Mouse (Mus musculus): Measurements from ENCODE around the gene Ifi207.
"Not testable (repeated sequence)": the region's sequence is repeated elsewhere in the genome, so short reads cannot be mapped to it uniquely, and the experiment has no call there.

Gene Ifi207

GRCm38 (mm10) chr1:173741656-173742055, at the start of gene Ifi207:
Gene Ifi207, minus strand, starts transcription at chr1:173741747.
- DNase-seq (ENCODE audit: low read depth, low spot score), result no peak

- DNase-seq (ENCODE audit: low read depth, low spot score), result not testable (repeated sequence)
Measured at GRCm38 (mm10) chr1:173773457-173773856, 31.9 kb upstream of the Ifi207 start.

- DNase-seq (ENCODE audit: low read depth, low spot score), result not testable (repeated sequence)
Measured at GRCm38 (mm10) chr1:173766848-173767617, 25.5 kb upstream of the Ifi207 start, which contains the start of gene Ifi204. Gene Ifi204, minus strand, starts transcription at chr1:173766943.

DNA sequence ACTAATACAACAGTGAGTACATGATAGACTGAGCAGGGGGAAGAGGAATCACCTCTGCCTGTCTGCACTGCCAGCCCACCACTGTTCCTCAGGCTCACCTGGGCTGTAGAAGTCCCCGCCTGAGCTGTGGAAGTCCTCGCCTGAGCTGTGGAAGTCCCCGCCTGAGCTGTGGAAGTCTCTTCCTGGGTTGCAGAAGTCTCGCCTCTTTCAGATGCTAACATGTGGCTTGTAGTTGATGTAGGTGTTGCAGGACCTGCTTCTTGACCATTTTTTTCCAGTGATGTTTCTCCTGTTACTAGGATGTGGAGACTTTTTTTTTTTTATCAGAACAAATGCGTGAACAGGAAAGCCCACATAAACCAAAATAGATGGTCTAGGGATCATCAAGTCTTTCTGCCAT, 18.5 kb upstream of the Ifi207 start:
- not testable (repeated sequence) for DNase-seq (ENCODE audit: low read depth, low spot score)

- DNase-seq (ENCODE audit: low read depth, low spot score), result no peak
Measured at GRCm38 (mm10) chr1:173742262-173742661, 715 bp upstream of the Ifi207 start.

- DNase-seq (ENCODE audit: low read depth, low spot score), result no peak
Measured at GRCm38 (mm10) chr1:173740537-173740936, 1.0 kb downstream of the Ifi207 start.

DNA sequence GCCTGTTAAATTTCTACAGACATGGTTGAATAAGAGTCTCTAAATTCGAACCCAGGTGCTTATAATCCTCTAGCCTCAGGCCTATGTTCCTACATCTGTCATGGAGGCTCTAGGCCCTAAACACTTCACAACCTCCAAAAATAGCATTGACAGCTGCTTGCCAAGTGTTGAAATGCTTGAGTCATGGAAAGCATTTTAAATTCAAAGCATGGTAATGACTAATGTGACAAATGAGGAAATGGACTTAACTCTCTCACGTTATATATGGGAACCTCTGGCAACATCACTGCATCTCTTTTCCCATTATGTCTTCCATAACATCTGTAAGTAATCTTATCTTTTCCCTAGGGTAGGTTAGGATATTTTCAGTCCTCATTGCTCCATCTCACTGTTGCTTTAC, 4.6 kb downstream of the Ifi207 start:
- no peak for DNase-seq (ENCODE audit: low read depth, low spot score)

GRCm38 (mm10) chr1:173735015-173735414, 6.5 kb downstream of the Ifi207 start:
- not testable (repeated sequence) for DNase-seq (ENCODE audit: low read depth, low spot score)

- no peak for DNase-seq (ENCODE audit: low read depth, low spot score)
Measured at GRCm38 (mm10) chr1:173733219-173733618, 8.3 kb downstream of the Ifi207 start.

DNA sequence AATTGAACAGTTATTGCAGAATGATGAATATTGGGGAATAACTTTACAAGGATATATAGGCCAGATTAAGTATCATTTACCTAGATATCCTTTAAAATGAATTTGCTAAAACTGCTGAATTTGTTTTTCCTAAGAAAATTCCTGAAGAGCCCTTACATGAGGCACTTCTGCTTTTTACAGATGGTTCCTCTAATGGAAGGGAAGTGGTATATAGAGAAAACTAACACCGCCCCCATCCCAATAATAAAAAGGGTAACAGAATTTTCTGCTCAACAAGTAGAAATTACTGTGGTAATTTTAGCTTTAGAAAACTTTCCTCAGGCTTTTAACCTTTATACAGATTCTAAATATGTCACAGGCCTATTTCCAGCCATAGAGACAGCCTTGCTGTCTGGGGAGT, 47.3 kb downstream of the Ifi207 start:
- no peak for DNase-seq (ENCODE audit: low read depth, low spot score)

DNA sequence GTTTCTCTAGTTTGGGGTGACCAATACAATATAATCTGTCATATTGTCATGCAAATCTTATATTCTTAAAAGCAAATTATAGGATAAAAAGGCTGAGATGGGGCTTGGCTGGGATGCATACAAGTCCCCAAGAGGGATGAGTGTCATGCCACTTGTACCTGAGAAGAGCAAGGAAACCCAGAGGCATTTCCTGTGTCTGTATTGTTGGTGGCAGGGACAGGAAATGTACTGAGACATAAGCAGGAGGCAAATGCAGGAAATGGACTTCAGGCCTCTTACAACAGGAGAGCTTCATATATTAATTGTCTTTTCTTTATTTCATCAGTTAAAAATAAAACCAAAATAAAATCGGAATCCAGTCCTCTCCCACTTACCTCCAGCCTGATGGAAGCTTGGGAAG, 62.9 kb downstream of the Ifi207 start:
- DNase-seq (ENCODE audit: low read depth, low spot score), result not testable (repeated sequence)

GRCm38 (mm10) chr1:173673458-173674097, 68.0 kb downstream of the Ifi207 start, which contains the start of gene Ifi208:
Gene Ifi208, plus strand, starts transcription at chr1:173673675.
- DNase-seq (ENCODE audit: low read depth, low spot score), result not testable (repeated sequence)

Measured in retina, adult 2 months (tissue).